Mouse (Mus musculus) embryonic stem cell, embryonic (primary cell): ENCODE data around the gene Tk1.

Experiments used
- CTCF ChIA-PET, 4 experiments: fragments of 300-600 bp in 2 of 4; fragments of 350-600 bp in 2 of 4; sonication (Branson Sonifier 250); formaldehyde crosslinking; loops; one replicate each; lab custom pipeline; 2022; ENCODE audit warnings: inconsistent platforms in 2 of 4; lab: Charles Lee
- POLR2A ChIA-PET, 4 experiments: fragments of 300-600 bp in 2 of 4; fragments of 350-600 bp in 2 of 4; sonication (Branson Sonifier 250); formaldehyde crosslinking; loops; one replicate each; lab custom pipeline; 2022; ENCODE audit warnings: antibody characterized with exemption in 4 of 4, inconsistent platforms in 1 of 4; lab: Charles Lee

The Tk1 gene

DNA sequence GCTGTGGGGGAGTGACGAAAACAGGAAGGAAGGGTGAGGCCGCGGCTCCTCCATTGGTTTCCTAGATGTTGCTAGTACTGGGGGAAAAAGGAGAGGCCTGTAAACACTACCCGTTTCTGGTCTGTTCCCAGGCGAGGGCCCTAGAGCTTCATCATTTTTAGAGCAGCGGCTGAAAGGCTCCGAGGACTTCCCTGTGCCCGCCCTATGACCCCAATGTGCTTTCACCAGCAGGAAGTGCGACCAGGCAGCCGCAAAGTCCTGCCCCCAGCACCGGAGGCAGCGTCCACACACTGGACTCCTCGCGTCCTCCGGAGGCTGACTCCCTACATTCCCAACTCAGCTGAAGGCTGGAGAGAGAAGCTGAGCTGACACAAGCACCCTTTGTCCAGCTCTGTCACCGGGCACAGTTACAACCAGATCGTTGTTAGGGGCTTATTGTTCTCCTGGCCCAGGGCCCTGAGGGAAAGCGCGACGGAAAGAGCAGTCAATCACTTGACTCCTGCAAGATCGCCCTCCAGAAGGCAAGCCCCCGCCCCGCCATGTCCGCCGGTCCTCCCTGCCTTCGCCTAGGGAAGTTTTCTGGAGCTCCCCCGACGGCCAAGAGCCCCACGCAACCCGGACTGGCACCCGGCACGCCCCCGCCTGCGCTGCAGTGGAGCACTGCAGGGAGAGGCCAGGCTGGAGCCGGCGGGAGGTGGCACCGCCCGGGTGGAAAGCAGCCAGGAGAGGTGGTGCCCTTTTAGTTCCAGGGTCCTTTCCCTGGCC lies 46.3 kb downstream of the Tk1 start:
- CTCF ChIA-PET: interaction anchor here in 3 of 4 experiments (1.1 to 6.7 kb wide), 9 partner anchors 11 to 387 kb away, joined by 3 to 56 read pairs (median 6); no protein-coding TSS in a partner anchor

DNA sequence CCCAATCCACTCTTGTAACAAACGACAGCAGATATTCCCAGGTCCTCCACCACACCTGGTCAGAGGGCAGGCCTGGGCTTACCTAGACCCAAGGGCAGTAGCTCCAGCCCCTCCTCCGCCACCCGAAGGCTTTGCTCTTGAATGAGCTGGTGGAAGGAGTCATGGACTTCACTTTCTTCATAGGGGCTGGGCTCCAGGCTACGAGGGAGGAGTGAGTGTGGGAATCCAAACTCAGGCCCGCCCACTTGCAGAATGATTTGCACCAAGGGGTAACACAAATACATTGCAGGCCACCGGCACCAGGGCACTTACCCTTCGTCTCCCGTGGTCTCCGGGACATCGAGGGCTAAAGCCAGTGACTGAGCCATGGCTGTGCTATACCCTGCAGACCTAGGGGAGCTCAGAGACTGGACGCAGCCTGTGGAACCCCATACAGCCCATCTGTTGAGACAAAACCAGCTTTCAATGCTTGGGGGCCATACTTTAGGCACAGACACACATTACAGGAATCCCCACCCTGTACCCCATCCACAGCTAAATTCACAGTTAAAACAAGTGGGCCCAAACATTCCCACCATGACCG lies 47.0 kb downstream of the Tk1 start:
- CTCF ChIA-PET: interaction anchor here in 3 of 4 experiments (1.1 to 6.7 kb wide), 7 partner anchors 12 to 390 kb away, joined by 3 to 56 read pairs (median 6); no protein-coding TSS in a partner anchor
- POLR2A ChIA-PET: interaction anchor here in 2 of 4 experiments (0.7 to 4.2 kb wide), 16 partner anchors 11 to 254 kb away, joined by 3 to 20 read pairs (median 4); partner anchors contain the start of genes Afmid (in 1 of the 2), Gm20708 (in 1 of the 2), Syngr2 (in 1 of the 2) and Tk1 (in 1 of the 2)

More for the DNA sequence above, 46.3 kb downstream of the Tk1 start:
- POLR2A ChIA-PET: interaction anchor here (0.6 to 4.3 kb wide), 20 partner anchors 10 to 889 kb away, joined by 3 to 26 read pairs (median 4); partner anchors contain the start of genes Afmid (in 1 of the 4), Gm20708 (in 1 of the 4), Syngr2 (in 1 of the 4) and Tk1 (in 1 of the 4)

DNA sequence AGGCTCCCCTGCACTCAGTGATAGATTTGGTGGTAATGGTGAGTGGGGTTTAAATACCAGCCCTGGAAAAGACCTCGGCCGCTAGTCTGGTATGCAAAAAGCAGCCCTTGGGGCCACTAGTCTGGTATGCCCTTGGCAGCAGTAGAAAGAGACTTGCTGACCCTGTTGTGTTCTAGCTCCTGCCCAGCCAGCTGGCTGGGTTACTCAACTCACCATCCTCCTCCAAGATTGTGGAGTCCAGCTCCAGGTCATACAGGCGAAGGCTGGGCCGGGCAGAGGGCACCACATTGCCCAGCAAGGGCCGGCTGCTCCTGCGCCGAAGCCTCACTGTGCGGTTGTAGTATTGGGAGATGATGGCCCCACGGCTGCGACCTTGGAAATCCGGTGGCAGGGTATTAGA lies 47.9 kb downstream of the Tk1 start:
- CTCF ChIA-PET: interaction anchor here in 3 of 4 experiments (0.6 to 6.7 kb wide), 7 partner anchors 13 to 389 kb away, joined by 3 to 56 read pairs (median 5); no protein-coding TSS in a partner anchor
- POLR2A ChIA-PET: interaction anchor here in 3 of 4 experiments (0.5 to 4.2 kb wide), 5 partner anchors 12 to 124 kb away, joined by 3 to 16 read pairs (median 4); partner anchors contain the start of gene Tnrc6c (in 1 of the 3)

DNA sequence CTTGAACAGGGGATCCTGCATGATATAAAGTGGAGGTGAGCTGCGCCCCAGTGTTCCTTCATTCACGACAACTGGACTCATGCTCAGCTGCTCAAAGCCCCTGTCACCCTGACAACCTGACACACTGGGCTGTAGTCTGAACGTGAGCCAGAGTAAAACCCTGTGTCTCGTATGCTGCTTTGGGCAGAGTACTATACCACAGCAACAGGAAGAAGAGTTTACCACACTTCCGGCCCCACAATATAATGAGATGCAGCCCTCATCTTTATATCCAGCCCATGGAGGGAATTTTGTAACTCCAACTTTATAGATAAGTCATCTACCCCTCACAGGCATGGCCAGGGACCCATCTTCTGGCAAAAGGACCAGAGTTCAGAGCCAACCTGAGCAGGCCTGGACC lies 48.8 kb downstream of the Tk1 start:
- ChIA-PET CTCF (interaction anchor here in 1 of 4 experiments (4.3 kb wide), 1 partner anchor 14 kb away, joined by 26 read pairs; no protein-coding TSS in a partner anchor), POLR2A (interaction anchor here in 2 of 4 experiments (0.6 to 1.4 kb wide), 2 partner anchors 13 to 635 kb away, joined by 3 to 4 read pairs; no protein-coding TSS in a partner anchor)

DNA sequence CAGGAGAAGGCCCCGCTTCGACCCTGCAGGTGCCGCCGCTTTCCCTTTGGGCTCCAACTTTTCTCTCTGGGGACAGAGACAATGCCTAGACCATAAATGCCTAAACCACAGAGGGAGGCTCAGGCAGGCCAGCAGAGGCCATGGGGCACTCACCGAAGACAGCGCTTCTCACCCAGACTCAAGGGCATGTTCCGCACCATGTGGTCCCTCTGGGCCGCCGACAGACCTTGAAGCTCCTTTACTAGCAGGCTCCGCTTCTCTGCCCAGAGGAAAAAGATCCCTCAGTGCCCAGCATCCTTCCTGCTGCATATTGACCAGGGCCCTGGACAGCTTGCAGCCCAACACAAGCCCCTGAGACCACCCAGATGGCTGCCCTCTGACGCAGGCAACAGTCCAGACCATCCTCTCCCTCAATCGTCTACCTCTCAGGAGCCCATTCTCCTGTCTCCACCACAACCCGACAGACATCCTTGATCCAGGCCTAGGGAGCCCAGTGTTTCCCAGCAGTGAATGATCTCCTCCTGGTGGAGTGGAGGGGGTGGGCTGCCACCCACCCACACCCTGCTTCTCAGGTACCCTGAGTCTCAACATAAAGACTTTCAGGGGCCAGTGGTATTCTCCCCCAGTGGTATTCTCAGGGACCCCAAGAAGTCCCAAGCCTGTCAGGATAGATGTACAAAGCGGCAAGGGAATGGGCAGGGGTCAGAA lies 49.7 kb downstream of the Tk1 start:
- CTCF ChIA-PET: interaction anchor here in 1 of 4 experiments (1.5 kb wide), 1 partner anchor 14 kb away, joined by 5 read pairs; no protein-coding TSS in a partner anchor

DNA sequence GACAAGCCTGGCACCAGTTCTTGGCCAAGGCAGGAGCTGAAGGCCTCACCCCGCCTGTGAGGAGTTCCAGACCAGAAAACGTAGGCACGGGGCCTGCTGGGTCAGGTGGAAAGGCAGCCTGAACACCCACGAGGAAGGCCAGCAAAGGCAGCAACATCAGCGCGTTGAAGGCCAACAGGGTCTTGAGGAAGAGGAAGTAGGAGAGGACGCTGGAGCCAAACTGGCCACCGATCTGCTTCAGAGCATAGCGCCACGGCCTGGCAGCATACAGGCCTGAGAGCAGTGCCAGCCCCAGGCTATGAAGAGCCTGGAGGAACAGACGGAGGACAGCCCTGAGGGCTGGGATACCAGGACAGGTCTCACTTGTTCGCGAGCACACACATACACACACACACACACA lies 50.4 kb downstream of the Tk1 start:
- ChIA-PET CTCF (interaction anchor here in 1 of 4 experiments (1.5 kb wide), 1 partner anchor 15 kb away, joined by 5 read pairs; no protein-coding TSS in a partner anchor), POLR2A (interaction anchor here in 1 of 4 experiments (0.9 to 1.7 kb wide), 2 partner anchors 8 to 14 kb away, joined by 3 to 5 read pairs; no protein-coding TSS in a partner anchor)

More for the DNA sequence above, 49.7 kb downstream of the Tk1 start:
- POLR2A ChIA-PET: no interaction called here

DNA sequence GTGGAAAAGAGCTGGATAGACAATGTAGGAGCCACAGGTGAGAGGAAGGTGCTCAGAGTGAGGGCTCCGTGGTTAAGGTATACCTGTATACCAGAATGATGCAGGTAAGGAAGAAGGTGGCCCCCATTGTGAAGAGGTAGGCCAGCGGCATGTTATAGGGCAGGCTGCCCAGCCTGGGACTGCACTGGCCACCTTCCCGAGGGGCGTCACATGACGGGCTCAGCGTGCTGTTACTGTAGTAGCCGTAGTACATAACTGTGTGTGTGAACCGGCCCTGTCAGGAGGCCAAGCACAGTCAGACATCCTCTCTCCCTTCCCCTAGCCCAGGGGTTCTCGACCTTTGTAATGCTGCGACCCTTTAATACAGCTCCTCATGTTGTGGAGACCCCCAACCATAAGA lies 51.0 kb downstream of the Tk1 start:
- ChIA-PET POLR2A (interaction anchor here in 1 of 4 experiments (0.9 to 1.7 kb wide), 3 partner anchors 8 to 42 kb away, joined by 3 to 5 read pairs (median 4); no protein-coding TSS in a partner anchor), CTCF (interaction anchor here in 1 of 4 experiments (1.5 kb wide), 1 partner anchor 15 kb away, joined by 5 read pairs; no protein-coding TSS in a partner anchor)

DNA sequence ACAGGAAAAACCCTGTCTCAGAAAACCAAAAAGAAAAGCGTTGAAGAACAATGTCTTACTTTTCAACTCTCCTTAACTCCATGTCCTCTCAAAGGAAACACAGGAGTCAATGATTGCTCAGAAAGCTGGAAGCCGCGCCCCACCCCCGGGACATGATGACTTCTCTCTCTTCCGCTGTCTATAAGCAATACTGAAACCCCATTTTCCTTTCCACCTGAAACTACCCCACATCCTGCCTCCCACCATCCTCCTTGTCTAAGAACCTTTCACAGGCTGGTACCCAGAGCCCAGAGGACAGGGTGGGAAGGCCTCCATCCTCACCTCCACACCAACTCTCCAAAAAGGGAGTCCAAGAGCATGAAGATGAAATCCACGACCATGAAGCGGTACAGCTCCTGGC lies 53.5 kb downstream of the Tk1 start:
- POLR2A ChIA-PET: interaction anchor here in 1 of 4 experiments (0.8 kb wide), 1 partner anchor 23 kb away, joined by 3 read pairs; no protein-coding TSS in a partner anchor

DNA sequence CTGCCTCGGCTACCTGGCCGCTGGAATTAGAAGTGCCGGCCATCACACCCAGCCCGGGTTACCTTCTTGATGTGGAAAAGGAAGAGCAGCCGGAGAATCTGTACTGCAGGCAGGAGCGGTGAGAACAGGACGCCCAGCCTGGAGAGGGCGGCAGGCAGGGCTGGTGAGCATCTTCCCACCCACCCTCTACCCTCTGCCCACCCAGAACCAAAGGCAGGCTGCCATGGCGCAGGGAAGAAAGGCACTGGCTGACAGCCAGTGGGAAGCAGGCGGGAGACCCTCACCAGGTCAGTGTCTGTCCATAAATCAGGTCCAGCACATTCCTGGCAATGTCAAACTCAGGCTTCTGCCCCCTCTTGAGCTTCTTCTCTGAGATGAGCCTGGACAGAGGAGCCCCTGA lies 55.5 kb downstream of the Tk1 start:
- POLR2A ChIA-PET: interaction anchor here in 3 of 4 experiments (0.6 to 2.1 kb wide), 5 partner anchors 9 to 1750 kb away, joined by 3 to 8 read pairs (median 4); partner anchors contain the start of gene Tmc6 (in 1 of the 3)
- CTCF ChIA-PET: interaction anchor here in 1 of 4 experiments (0.5 kb wide), 1 partner anchor 99 kb away, joined by 3 read pairs; no protein-coding TSS in a partner anchor

More for the DNA sequence above, 53.5 kb downstream of the Tk1 start:
- CTCF ChIA-PET: interaction anchor here in 1 of 4 experiments (0.5 kb wide), 1 partner anchor 747 kb away, joined by 3 read pairs; no protein-coding TSS in a partner anchor

DNA sequence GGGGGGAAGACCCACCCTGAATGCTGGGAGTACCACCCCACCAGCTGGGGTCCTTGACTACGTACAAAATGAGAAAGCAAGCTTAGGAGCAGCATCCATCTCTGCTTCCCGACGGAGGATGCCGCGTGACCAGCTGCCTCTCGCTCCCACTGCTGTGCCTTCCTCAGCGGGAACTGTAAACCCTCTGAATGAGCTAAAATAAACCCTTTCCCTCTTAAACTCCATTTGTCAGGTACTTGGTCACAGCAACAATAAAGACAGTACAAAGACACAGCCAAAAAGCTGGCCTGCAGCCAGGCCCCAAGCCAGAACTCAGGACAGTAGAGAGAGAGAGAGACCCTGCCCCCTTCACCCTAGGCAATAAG lies 56.2 kb downstream of the Tk1 start:
- POLR2A ChIA-PET: interaction anchor here in 2 of 4 experiments (0.6 to 2.1 kb wide), 8 partner anchors 9 to 114 kb away, joined by 3 to 8 read pairs (median 4); partner anchors contain the start of gene Tmc6 (in 1 of the 2)
- CTCF ChIA-PET: no interaction called here

DNA sequence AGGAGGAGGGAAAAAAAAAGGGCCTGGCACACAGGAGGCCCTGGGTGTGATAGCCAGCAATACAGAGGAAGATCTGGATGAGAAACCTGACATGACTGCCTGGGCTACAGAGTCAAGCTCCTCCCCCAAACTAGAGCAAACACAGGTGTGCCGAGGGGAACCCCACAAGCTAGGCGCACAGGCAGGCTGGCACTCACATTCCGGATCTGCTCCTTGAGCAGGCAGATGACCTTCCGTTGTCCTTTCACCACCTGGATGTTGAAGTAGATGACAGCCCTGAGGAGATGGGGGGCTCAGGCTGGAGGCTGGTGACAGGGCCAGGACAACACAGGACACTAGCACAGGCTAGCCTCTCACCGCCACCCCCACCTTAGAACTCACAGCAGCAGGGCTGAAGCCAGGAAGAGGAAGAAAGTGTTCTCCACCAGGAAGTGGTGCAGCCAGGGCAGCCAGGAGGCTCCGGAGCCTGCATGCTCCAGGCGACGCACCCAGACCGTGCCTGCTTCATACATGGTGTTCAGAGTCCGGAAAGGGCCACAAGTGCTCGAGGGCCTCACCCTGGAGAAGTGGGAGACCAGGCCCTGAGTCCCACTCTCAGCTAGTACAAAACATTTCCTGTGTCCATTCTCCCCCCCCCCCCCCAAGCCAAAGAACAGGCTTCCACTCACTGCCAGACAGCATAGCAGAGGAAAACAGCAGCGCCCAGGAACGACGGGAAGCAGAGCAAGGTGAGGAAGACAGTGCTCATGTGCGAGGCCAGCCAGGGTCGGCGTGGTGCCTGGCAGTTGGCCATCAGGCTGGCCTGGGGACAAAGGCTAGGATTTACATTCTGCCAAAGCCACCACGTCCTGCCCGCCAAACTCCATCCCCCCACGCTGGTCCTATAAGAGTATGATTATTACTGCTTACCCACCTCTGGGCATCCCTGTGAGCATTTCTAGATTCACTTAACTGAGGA lies 56.9 kb downstream of the Tk1 start:
- ChIA-PET CTCF (interaction anchor here in 2 of 4 experiments (0.5 to 3.1 kb wide), 4 partner anchors 12 to 1386 kb away, joined by 3 to 12 read pairs (median 4); no protein-coding TSS in a partner anchor), POLR2A (interaction anchor here (0.6 to 2.1 kb wide), 12 partner anchors 8 to 354 kb away, joined by 3 to 8 read pairs (median 3); partner anchors contain the start of gene Tmc6 (in 1 of the 4))

DNA sequence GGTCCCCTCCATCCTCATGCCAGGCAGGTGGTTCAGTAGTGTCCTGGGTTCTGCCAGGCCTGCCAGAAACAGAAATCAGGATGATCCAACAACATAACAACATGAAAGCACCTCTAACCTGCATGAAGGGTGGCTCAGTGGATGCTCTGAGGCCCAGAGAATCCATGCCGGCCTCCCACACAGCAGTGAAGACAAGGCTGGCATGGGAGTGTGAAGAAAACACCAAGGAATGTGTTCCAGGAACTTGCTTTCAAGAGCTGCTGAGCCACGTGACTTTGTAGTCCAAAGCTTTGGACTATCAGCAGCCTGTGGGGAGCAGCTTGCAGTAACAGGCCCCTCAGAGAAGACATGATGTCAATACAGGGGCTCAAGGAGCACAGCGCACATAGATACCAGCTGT lies 59.6 kb downstream of the Tk1 start:
- POLR2A ChIA-PET: interaction anchor here in 2 of 4 experiments (0.7 to 1.9 kb wide), 8 partner anchors 13 to 112 kb away, joined by 3 to 6 read pairs (median 4); partner anchors contain the start of genes Tmc6 (in 1 of the 2), Tmc8 (in 1 of the 2) and Tnrc6c (in 1 of the 2)
- CTCF ChIA-PET: interaction anchor here in 1 of 4 experiments (1.7 to 3.1 kb wide), 3 partner anchors 14 to 24 kb away, joined by 4 to 12 read pairs (median 7); no protein-coding TSS in a partner anchor
